Mouse (Mus musculus) olfactory bulb, adult 2 months (tissue): ENCODE data around the gene Snd1. TPM values are rescaled to one million over a fixed set of nuclear protein-coding genes. Genes with fewer than 3 reads are reported as not detected.

Experiments
- H3K27ac ChIP-seq: fragments of 200-500 bp; 2 replicates; pipeline ENCODE4 v1.5.1; 2012; ENCODE audit warnings: low read depth, low read length; ENCODE audit not compliant: insufficient read depth
- H3K4me1 ChIP-seq: fragments of 200-500 bp; 2 replicates; pipeline ENCODE4 v1.6.1; 2012; ENCODE audit warnings: low read length; ENCODE audit not compliant: control insufficient read depth, insufficient read depth
- H3K4me3 ChIP-seq: fragments of 200-500 bp; 2 replicates; pipeline ENCODE4 v1.5.1; 2012; ENCODE audit warnings: mild to moderate bottlenecking, low read depth, low read length, moderate library complexity; ENCODE audit not compliant: insufficient read depth
- CTCF ChIP-seq: fragments of 200-500 bp; IDR thresholded peaks from 2 replicates; pipeline ENCODE4 v1.5.1; 2012; ENCODE audit warnings: low read depth, mild to moderate bottlenecking, low read length, moderate library complexity; ENCODE audit not compliant: insufficient read depth
- POLR2A ChIP-seq: fragments of 200-500 bp; IDR thresholded peaks from 2 replicates; pipeline ENCODE4 v1.6.1; 2012; ENCODE audit warnings: mild to moderate bottlenecking, low read depth, low read length, moderate library complexity; ENCODE audit not compliant: insufficient read depth
- WGBS: fragments of 180-500 bp; shearing (Covaris S2); methylation state at CpG from one replicate; pipeline ENCODE4 v1.1.7; 2018; 5-methylcytosine and 5-hydroxymethylcytosine counted together
- polyA plus RNA-seq: library from polyadenylated mRNA; stranded (reverse); fragments of >200 nt; gene quantifications from 2 replicates; pipeline ENCODE4 v1.2.4, GENCODE M21; 2012; ENCODE audit warnings: low replicate concordance; ENCODE audit not compliant: missing spikeins, insufficient read depth, insufficient read length

The Snd1 gene
- polyA plus RNA-seq, 1 experiment: not detected

GRCm38 (mm10) chr6:28615408-28615807 lies 140.5 kb downstream of the Snd1 start:
- WGBS: 54% methylated on average over 3 of the region's 3 CpGs
- H3K4me1 ChIP-seq: peaks cover 10% of the 10 kb centered on the region
- H3K27ac ChIP-seq: no peak overlapping the region
- TF ChIP-seq POLR2A (no peak), CTCF (no peak)
- no peak overlapping the region for H3K4me3 ChIP-seq

GRCm38 (mm10) chr6:28615966-28616365 lies 141.0 kb downstream of the Snd1 start:
- no peak overlapping the region for H3K27ac ChIP-seq
- H3K4me3 ChIP-seq: no peak overlapping the region
- no peak for TF ChIP-seq CTCF
- TF ChIP-seq POLR2A: no peak
- peaks cover 10% of the 10 kb centered on the region for H3K4me1 ChIP-seq
- 61% methylated on average over 3 of the region's 3 CpGs for WGBS

- WGBS: 32% methylated on average over 3 of the region's 3 CpGs
- TF ChIP-seq CTCF (no peak), POLR2A (no peak)
- H3K4me3 ChIP-seq: no peak overlapping the region
- H3K27ac ChIP-seq: no peak overlapping the region
- H3K4me1 ChIP-seq: peaks cover 10% of the 10 kb centered on the region
Observed at GRCm38 (mm10) chr6:28618299-28618698, 143.4 kb downstream of the Snd1 start.

- H3K27ac ChIP-seq: no peak overlapping the region
- peaks cover 10% of the 10 kb centered on the region for H3K4me1 ChIP-seq
- TF ChIP-seq CTCF (no peak), POLR2A (no peak)
- WGBS: 31% methylated on average over 7 of the region's 7 CpGs
- no peak overlapping the region for H3K4me3 ChIP-seq
Observed at GRCm38 (mm10) chr6:28618751-28619153, 143.8 kb downstream of the Snd1 start.

GRCm38 (mm10) chr6:28621431-28621830 lies 146.5 kb downstream of the Snd1 start:
- WGBS: 96% methylated on average over 4 of the region's 4 CpGs
- peaks cover 7% of the 10 kb centered on the region for H3K4me1 ChIP-seq
- H3K27ac ChIP-seq: no peak overlapping the region
- H3K4me3 ChIP-seq: no peak overlapping the region
- TF ChIP-seq CTCF (no peak), POLR2A (no peak)

GRCm38 (mm10) chr6:28621961-28622360 lies 147.0 kb downstream of the Snd1 start:
- WGBS: 94% methylated on average over 5 of the region's 5 CpGs
- H3K4me1 ChIP-seq: peaks cover 7% of the 10 kb centered on the region

GRCm38 (mm10) chr6:28622522-28622921 lies 147.6 kb downstream of the Snd1 start:
- Histone ChIP-seq H3K4me1 (peaks cover 7% of the 10 kb centered on the region), H3K4me3 (no peak overlapping the region), H3K27ac (no peak overlapping the region)
- no peak for TF ChIP-seq POLR2A
- no peak for TF ChIP-seq CTCF
- 44% methylated on average over 6 of the region's 6 CpGs for WGBS

More at GRCm38 (mm10) chr6:28621961-28622360, 147.0 kb downstream of the Snd1 start:
- TF ChIP-seq CTCF: no peak
- Histone ChIP-seq H3K4me3 (no peak overlapping the region), H3K27ac (no peak overlapping the region)

- Histone ChIP-seq H3K4me3 (no peak overlapping the region), H3K4me1 (peaks cover 7% of the 10 kb centered on the region), H3K27ac (no peak overlapping the region)
- TF ChIP-seq CTCF (no peak), POLR2A (no peak)
- 92% methylated on average over 3 of the region's 3 CpGs for WGBS
Observed at GRCm38 (mm10) chr6:28622963-28623362, 148.0 kb downstream of the Snd1 start.

- H3K27ac ChIP-seq: no peak overlapping the region
- WGBS: 77% methylated on average over 1 of the region's 1 CpGs
- TF ChIP-seq CTCF (no peak), POLR2A (no peak)
- no peaks in the 10 kb centered on the region for H3K4me1 ChIP-seq
- no peak overlapping the region for H3K4me3 ChIP-seq
Observed at GRCm38 (mm10) chr6:28628408-28628807, 153.5 kb downstream of the Snd1 start.

- no peak overlapping the region for H3K4me3 ChIP-seq
- no peak overlapping the region for H3K27ac ChIP-seq
- no peaks in the 10 kb centered on the region for H3K4me1 ChIP-seq
- WGBS: 52% methylated on average over 2 of the region's 2 CpGs
- TF ChIP-seq POLR2A: no peak
- TF ChIP-seq CTCF: no peak
Observed at GRCm38 (mm10) chr6:28629866-28630265, 154.9 kb downstream of the Snd1 start.
